Mouse (Mus musculus) layer of hippocampus, postnatal 10 days (tissue): Measurements from ENCODE around the gene Lpar3. TPM values are rescaled to one million over a fixed set of nuclear protein-coding genes. Genes with fewer than 3 reads are reported as not detected.

Experiments
- DNase-seq, 2 experiments: peaks; one replicate each; pipeline ENCODE4 v3.0.0; 2021; ENCODE audit warnings: low spot score in 2 of 2
- total RNA-seq, 2 experiments: library from RNA; stranded (reverse); gene quantifications; 2 replicates each; pipeline ENCODE4 v1.2.3; 2021

The Lpar3 gene
- total RNA-seq, 2 experiments from 2014 or later, result 0.47 to 0.66 TPM

DNA sequence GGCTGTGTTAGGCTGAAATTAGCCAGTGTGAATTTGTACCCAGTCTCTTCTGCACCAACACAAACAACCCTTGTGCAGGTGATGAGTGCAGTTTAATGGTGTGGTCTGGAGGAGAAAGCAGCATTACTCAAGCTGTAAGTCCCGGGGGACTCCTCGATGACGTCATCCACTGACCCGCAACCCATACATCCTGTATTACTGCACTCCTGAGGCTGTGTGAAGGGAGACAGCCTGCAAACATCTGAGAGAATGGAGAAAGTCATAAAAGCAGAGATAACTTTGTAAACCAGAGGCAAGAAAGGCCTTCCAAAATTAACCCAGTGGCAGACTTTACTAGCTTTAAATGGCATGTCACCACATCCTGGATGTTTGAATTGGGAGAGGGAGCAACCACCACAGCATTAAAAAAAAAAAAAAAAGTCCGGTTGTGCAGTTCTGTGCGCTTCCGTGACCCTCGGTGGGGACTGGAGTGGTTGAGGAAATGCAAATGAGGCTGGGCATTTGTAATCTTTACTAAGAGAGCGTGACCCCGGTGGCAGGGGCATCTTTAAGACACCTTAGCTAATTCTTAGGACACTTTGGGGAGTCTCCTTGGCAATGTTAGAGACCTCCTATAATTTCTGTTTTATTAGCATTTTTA, 36.8 kb downstream of the Lpar3 start:
- DNase-seq, result no peak

- DNase-seq, result no peak
Measured at GRCm38 (mm10) chr3:146260203-146260602, 39.4 kb downstream of the Lpar3 start.

DNA sequence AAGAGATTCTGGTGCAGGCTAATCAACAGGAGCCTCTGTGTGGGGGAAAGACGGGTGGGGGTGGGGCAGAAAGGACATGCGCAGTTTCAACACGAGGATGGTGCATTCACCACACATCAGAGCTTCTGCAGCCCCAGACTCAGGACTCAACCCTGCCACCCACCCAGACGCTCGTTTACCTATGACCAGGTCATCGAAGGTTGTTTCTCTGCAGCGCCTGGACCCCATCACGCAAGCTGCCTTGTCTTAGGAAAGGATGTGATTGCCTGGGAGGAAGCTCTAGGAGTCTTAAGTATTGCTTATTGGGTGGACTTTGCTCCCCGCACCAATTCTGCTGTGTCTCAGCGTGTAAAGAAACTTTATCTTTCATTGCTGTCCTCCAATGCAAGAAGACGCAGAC, 40.1 kb downstream of the Lpar3 start:
- DNase-seq, result no peak

- DNase-seq, result no peak
Measured at GRCm38 (mm10) chr3:146262536-146262935, 41.8 kb downstream of the Lpar3 start.

DNA sequence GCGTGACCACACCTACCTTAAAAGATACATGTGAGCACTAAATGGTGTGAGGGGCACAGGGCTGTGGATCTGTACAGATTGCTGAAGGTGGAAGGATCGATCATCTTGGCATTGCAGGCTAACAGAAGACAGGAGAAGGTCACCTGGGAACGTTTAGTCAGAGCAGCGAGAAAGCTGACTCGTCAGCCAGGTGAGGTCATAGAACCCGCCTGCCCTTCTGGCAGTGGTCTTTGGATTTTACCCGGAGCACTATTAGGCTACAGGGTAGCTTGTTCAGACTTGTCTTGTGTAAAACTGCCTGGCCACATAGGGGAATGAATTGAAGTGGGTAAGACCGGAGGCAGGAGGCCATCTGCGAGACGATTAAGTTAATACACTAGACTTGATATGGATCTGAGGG, 43.4 kb downstream of the Lpar3 start:
- no peak for DNase-seq

DNA sequence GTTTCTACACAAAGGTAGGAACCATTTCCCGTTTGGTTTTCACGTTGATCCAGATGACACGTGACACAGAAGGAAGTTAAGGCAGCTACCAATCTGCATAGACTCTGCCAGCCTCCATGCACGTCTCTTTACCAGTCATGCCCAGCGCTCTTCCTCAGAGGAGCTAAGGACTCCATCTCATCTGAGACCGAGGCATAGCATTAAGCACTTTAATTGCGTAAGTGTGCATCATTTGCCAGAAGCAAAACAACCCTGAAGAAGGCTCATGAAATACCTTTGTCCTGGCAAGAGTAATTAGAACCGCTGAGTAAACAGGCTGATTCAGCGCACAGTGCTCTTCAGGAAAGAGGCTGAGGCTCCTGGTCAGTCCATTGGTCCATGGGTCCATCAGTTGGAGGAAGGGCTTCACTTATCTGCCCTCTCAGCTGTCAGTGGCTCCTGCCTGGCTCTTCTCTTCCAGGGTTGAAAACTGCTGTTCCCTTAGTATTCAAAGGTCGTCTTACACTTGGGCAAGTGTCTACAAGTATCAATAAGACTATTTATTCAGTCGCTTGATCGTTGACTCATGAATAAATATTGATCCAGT, 44.9 kb downstream of the Lpar3 start:
- no peak for DNase-seq

DNA sequence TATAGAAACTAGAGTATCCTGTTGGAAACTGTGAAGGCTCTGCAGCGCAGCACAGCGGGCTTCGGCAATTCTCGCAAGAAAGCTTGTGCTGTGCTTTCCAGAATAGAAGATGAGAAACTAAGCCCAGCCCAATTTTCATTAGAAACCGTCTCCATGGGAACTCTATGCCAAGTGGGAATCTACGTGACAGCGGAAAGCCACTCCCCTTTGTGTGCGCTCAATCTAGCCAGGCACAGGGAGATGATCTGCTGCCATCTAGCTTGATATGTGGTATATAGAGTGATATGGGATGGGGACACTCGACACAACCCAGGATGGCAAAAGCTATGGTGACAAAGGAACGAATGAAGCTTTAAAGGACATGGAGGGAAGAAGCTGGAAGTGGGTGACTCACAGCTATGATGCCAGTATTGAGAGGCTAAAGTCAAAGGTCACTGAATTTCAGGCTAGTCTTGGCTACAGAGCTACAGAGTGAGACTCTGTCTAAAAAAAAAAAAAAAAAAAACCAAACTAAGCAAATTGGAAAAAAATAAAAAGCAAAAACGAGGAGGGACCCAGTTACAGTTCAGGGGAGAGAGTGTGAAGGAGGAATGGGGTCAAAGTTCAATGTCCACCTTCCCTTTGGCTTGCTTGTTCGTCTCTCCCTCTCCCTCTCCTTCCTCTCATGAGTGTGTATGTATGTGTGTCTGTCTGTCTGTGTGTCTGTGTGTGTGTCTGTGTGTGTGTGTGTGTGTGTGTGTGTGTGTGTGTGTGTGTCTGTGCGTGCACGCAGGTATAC, 47.5 kb downstream of the Lpar3 start:
- DNase-seq, result peak in 1 of 2 experiments; percentile 45

DNA sequence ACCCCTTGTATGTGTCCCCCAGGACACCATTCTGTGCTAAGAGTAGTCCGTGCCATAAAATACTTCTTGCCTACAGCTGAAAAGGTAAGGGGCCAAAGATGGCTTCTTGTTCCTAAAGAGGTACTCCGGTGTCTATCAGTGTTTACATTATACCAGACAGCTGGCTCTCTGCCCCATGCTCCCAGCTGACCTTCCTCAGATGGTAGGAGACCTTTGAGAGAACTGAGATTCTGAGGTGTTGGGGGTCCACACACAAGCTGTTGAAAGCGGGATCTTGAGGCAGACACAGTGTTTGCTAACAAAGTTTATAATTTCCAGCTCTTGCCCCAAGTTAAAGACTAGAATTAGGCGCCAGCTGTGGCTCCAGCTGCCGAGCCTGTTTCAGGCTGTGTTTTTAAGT, 53.7 kb downstream of the Lpar3 start:
- no peak for DNase-seq

GRCm38 (mm10) chr3:146275360-146276025, 54.7 kb downstream of the Lpar3 start:
- no peak for DNase-seq

DNA sequence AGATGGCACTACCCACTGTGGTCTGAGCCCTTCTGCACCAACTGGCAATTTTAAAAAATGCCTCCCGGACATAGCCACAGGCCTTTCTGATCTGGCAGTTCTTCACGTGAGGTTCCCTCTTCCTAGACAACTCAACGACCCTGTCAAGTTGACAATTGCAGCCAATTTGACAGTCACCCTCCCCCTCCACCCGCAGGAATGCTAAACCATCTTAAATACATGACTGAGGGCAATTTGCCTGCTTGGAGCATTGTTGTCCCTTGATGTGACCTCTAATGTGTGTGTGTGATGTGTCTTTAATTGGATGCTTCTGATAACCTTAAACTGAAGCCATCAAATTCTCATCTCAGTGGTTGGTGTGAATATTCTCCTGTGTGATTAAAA, 55.3 kb downstream of the Lpar3 start:
- no peak for DNase-seq

GRCm38 (mm10) chr3:146276991-146277390, 56.2 kb downstream of the Lpar3 start:
- DNase-seq, result no peak

GRCm38 (mm10) chr3:146277456-146277855, 56.7 kb downstream of the Lpar3 start:
- DNase-seq, result peak; percentile 76 to 78

- DNase-seq, result no peak
Measured at GRCm38 (mm10) chr3:146278195-146279140, 57.7 kb downstream of the Lpar3 start.

GRCm38 (mm10) chr3:146283732-146284361, 63.1 kb downstream of the Lpar3 start:
- no peak for DNase-seq

GRCm38 (mm10) chr3:146286118-146286517, 65.4 kb downstream of the Lpar3 start:
- peak in 1 of 2 experiments; percentile 9 for DNase-seq

DNA sequence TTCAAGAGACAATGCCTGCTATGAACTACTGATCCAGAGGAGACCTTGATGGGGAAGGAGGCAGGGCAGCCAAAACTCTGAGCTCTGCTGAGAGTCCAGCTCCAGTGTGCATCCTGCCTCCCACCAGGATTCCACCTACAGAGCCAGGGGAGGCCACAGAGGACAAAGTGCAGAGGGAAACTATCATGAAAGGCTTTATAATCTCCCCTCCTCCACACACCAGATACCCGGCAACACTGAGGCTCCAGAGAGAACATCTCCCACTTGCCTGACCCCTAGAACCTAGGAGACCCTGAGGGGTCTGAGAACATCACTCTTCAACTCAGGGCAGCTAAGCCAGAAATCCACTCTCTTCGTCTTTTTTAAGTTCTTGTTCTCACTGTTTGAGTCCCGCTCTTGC, 71.2 kb downstream of the Lpar3 start:
- peak in 1 of 2 experiments; percentile 2 for DNase-seq

GRCm38 (mm10) chr3:146292515-146292914, 71.8 kb downstream of the Lpar3 start:
- DNase-seq, result no peak

GRCm38 (mm10) chr3:146302451-146302850, 81.7 kb downstream of the Lpar3 start:
- peak in 1 of 2 experiments; percentile 3 for DNase-seq

DNA sequence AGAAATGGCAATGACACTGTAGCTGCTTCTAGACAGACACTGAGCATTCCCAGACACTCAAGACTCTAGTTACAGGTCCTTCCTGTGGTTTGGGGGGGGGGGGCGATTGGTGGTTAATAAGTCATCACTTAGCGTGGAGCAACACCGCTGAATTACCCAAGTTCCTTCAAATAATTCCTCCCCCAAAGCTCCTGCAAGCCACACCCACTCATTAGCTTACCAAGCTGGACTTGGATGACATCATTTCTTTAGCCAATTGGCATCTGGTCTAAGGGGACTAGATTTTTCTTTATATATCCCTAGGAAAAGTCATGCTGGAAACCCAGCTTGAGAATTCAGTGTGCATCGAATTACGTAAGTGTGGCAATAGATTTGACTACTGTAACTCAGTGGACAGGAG, 82.4 kb downstream of the Lpar3 start:
- no peak for DNase-seq
